Mouse (Mus musculus): Measurements from ENCODE around the gene Anp32e. TPM values are rescaled to one million over a fixed set of nuclear protein-coding genes. Genes with fewer than 3 reads are reported as not detected.

Gene Anp32e
- polyA plus RNA-seq, 1 experiment = 89.1 TPM

DNA sequence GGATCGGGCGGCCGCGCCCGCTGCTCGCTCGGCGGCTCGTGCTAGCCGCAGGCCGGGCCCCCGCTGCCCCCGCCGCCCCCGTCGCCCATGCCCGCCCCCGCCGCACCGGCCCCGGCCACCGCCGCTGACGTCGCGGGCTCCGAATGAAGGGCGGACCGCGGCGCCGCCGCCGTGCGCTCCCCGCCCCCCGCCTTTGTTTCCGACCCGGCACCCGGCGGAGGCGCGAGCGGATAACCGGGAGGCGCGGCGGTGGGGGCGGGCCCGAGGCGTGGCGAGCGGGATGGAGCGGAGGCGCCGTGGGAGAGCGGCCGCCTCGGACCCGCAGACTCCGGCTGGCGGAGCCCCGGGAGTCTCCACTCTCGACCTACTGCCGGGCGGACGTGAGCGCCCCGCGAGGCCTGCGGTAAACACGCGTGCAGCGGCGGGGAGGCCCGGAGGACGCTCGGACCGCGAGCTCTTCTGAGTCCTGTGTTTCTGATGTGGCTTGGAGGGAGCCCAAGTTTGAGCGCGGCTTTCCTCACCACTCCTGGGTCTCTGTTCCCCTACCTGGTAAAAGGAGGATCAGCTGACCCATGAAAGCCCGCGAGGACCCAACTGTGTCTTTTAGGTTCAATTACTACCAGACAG lies 66.9 kb downstream of the Anp32e start, which contains the start of gene Plekho1:
Gene Plekho1, minus strand, starts transcription at position 200 of the 627 bp plus-strand sequence.
- WGBS = under 1% methylated on average over 84 of the region's 84 CpGs
- H3K27me3 ChIP-seq (ENCODE audit: control insufficient read depth, insufficient read depth, low read length) = no peaks in the 10 kb centered on the region
- peak within 1 kb of the TSS; percentile 58; the same call in 1 of the 2 replicates for H3K27ac ChIP-seq (ENCODE audit: control insufficient read depth, insufficient read depth, low read length)
- peaks cover 31% of the 10 kb centered on the region for H3K4me1 ChIP-seq (replicated peaks; ENCODE audit: control insufficient read depth, insufficient read depth, low read length)
- peak; percentile 53 for DNase-seq
- peak within 1 kb of the TSS; percentile 71 for H3K4me3 ChIP-seq (ENCODE audit: control insufficient read depth, insufficient read depth, low read length)
- no peaks in the 10 kb centered on the region for H3K36me3 ChIP-seq (ENCODE audit: control insufficient read depth, insufficient read depth, low read length)
- no peak for TF ChIP-seq CTCF (IDR thresholded peaks at IDR 0.05; ENCODE audit: borderline replicate concordance, control insufficient read depth, extremely low read depth, insufficient read depth, low read length, poor library complexity)
- no peak for TF ChIP-seq POLR2A (IDR thresholded peaks at IDR 0.05; ENCODE audit: control insufficient read depth, extremely low read depth, insufficient read depth, low read length, poor library complexity)

DNA sequence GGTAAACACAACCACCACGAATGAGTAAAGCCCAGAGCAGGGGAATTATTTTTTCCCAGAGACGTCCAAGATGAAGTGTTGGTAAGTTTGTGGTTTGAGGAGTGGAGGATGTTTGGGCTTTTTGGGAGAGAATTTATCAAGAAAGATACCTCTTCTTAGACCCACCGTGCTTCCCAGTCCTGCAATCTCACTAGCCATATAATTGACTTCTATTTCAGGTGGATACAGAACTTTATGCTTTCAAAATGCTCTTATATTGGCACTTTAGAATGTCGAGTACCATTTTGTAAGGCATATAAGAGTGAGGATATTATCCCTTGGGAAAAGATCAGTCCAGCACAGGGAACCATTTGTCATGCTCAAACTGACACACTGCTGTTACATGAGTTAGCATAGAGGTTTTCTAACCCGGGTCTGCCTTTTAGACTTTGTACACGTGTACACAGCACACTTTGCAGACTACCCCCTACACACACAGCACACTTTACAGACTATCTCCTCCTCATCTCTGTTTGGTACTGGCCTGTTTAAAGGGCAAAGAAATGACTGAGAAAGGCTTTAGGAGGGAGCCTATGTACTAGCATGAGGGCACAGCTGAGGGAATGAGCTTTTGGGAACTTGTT lies 67.5 kb downstream of the Anp32e start:
- Histone ChIP-seq H3K4me1 (replicated peaks; ENCODE audit: control insufficient read depth, insufficient read depth, low read length) (peaks cover 33% of the 10 kb centered on the region), H3K27ac (ENCODE audit: control insufficient read depth, insufficient read depth, low read length) (no peak overlapping the region), H3K4me3 (ENCODE audit: control insufficient read depth, insufficient read depth, low read length) (peak overlapping the region; percentile 71; the same call in 1 of the 2 replicates), H3K27me3 (ENCODE audit: control insufficient read depth, insufficient read depth, low read length) (no peaks in the 10 kb centered on the region), H3K36me3 (ENCODE audit: control insufficient read depth, insufficient read depth, low read length) (no peaks in the 10 kb centered on the region)
- DNase-seq = no peak
- TF ChIP-seq CTCF (IDR thresholded peaks at IDR 0.05; ENCODE audit: borderline replicate concordance, control insufficient read depth, extremely low read depth, insufficient read depth, low read length, poor library complexity) = no peak
- TF ChIP-seq POLR2A (IDR thresholded peaks at IDR 0.05; ENCODE audit: control insufficient read depth, extremely low read depth, insufficient read depth, low read length, poor library complexity) = no peak
- 30% methylated on average over 6 of the region's 6 CpGs for WGBS

Other genes starting within 250 kb of the Anp32e start
- gene Adamtsl4, start 241.3 kb upstream of the Anp32e start, polyA plus RNA-seq (2012; rRNA removed) = 3.1 and 4.1 TPM in 2 replicates
- 80.2 and 125 TPM in 2 replicates for gene Ecm1, start 189.7 kb upstream of the Anp32e start, polyA plus RNA-seq (2012; rRNA removed)
- gene Tars2, start 169.0 kb upstream of the Anp32e start, polyA plus RNA-seq (2012; rRNA removed) = 43.3 and 44.1 TPM in 2 replicates
- 20.1 and 26.5 TPM in 2 replicates for gene Rprd2, start 110.4 kb upstream of the Anp32e start, polyA plus RNA-seq (2012; rRNA removed)
- gene Prpf3, start 73.4 kb upstream of the Anp32e start, polyA plus RNA-seq (2012; rRNA removed) = 21.1 and 32.5 TPM in 2 replicates
- gene Mrps21, start 57.7 kb upstream of the Anp32e start, polyA plus RNA-seq (2012; rRNA removed) = 56.3 and 60.5 TPM in 2 replicates
- 3.0 and 3.1 TPM in 2 replicates for gene Ciart, start 47.0 kb upstream of the Anp32e start, polyA plus RNA-seq (2012; rRNA removed)
- gene BC028528, start 37.2 kb upstream of the Anp32e start, polyA plus RNA-seq (2012; rRNA removed) = 4.5 and 6.0 TPM in 2 replicates
- gene Aph1a, start 35.3 kb upstream of the Anp32e start, polyA plus RNA-seq (2012; rRNA removed) = 139 and 156 TPM in 2 replicates
- gene Car14, start 24.6 kb upstream of the Anp32e start, polyA plus RNA-seq (2012; rRNA removed) = 4.3 and 13.0 TPM in 2 replicates
- 65.8 and 73.9 TPM in 2 replicates for gene Plekho1, start 66.8 kb downstream of the Anp32e start, polyA plus RNA-seq (2012; rRNA removed)
- 5.8 and 7.5 TPM in 2 replicates for gene Vps45, start 129.2 kb downstream of the Anp32e start, polyA plus RNA-seq (2012; rRNA removed)
- 9.6 and 11.6 TPM in 2 replicates for gene Otud7b, start 175.3 kb downstream of the Anp32e start, polyA plus RNA-seq (2012; rRNA removed)
- 4.0 and 5.8 TPM in 2 replicates for gene Mtmr11, start 232.8 kb downstream of the Anp32e start, polyA plus RNA-seq (2012; rRNA removed)
- 175 and 219 TPM in 2 replicates for gene Sf3b4, start 243.1 kb downstream of the Anp32e start, polyA plus RNA-seq (2012; rRNA removed)

Measured in thymus, adult 2 months (tissue).